Mouse (Mus musculus) R1 (cell line): ENCODE measurements around the gene Cacng6.

Experiments used
- DNase-seq: peaks from one replicate; pipeline ENCODE4 v3.0.0-alpha.2; 2018; ENCODE audit warnings: low read depth, low spot score

The Cacng6 gene

GRCm38 (mm10) chr7:3420466-3420865, 3.5 kb upstream of the Cacng6 start:
- DNase-seq: peak; percentile 74

- no peak for DNase-seq
These were observed 2.7 kb upstream of the Cacng6 start for GRCm38 (mm10) chr7:3421297-3421696.

- no peak for DNase-seq
These were observed 1.9 kb upstream of the Cacng6 start for GRCm38 (mm10) chr7:3422051-3422450.

DNA sequence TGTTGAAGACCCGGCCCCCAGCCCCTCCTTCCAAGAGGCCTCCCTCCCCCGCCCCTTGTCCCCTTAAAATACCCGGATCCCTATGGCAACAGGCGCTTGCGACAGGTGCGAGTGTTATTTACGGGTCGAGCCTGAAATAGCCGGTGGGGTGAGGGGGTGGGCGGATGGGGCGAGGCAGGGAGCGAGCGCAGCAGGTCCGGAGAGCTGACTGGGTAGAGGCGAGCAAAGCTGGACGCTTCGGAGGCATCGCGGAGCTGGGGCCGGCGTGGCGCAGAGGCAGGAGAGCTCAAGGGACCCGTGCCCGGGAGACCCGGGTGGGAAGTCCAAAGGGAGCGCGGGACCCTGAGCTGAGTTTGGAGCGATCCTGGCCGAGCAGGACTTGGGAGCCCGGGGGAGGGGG, 565 bp upstream of the Cacng6 start:
- peak; percentile 93 for DNase-seq

DNA sequence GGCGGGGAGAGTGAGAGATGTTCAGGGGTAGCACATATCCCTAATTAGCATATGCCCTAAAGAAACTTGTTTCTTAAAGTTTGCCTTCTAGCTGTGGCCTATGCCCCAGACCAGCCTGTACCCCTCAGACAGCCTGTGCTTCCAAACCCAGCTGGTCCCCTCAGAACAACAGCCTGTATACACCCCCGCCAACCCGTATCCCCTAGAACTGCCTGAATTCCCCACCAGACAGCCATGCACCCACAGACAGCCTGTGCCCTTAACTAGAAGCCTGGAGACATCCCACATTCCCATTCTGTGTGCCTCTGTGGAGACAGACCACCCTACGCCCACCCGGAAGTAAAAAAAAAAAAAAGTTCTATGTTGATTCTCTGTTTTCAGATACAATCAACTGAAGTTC, 1.1 kb downstream of the Cacng6 start:
- no peak for DNase-seq

DNA sequence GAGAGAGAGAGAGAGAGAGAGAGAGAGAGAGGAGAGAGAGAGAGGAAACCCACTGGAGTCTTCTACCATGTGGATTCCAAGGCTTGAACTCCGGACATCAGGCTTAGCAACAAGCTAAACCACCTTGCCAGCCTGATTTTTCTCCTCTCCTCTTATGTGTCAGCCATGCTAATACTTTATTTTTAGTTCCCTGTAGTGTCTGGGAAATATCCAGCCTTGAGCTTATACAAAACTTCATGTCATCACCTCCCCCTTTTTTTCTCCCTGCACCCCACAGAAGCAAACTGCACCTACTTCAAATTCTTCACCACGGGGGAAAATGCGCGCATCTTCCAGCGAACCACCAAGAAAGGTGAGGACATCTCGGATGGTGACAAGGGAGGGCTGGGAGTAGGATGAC, 6.2 kb downstream of the Cacng6 start:
- no peak for DNase-seq

- no peak for DNase-seq
These were observed 8.1 kb downstream of the Cacng6 start for GRCm38 (mm10) chr7:3432066-3432465.

- DNase-seq: no peak
These were observed 13.9 kb downstream of the Cacng6 start for GRCm38 (mm10) chr7:3437941-3438340.

DNA sequence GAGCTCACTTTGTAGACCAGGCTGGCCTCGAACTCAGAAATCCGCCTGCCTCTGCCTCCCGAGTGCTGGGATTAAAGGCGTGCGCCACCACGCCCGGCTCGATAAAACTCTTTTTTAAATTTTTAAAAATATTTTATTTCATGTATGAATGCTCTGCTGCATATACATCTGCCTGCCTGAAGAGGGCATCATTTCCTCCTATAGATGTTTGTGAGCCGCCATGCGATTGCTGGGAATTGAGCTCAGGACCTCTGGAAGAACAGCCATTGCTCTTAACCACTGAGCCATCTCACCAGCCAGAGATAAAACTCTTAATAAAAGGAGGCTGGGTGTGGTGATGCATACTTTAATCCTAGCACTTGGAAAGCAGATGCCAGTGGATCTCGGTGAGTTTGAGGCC, 16.0 kb downstream of the Cacng6 start:
- peak; percentile 68 for DNase-seq

DNA sequence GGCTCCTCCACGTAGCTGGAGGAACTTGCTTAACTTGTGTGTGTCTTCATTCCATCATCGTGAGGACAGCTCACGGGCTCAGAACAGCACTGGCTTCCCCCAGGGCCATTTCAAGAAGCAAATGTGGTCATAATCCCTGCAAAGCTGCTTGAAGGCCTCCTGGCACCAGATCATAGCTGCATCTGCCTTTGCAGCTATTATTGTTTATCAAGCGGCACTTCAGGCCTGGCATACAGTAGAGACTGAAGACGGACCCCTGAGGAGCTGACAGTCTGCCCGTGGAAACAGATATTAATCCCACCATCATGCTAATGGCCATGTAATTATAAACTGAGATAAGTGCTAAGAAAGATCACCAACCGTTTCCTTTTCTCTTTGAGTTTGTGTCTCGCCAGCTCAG, 16.5 kb downstream of the Cacng6 start:
- no peak for DNase-seq

GRCm38 (mm10) chr7:3442476-3443062, 18.6 kb downstream of the Cacng6 start:
- no peak for DNase-seq

GRCm38 (mm10) chr7:3444678-3445077, 20.7 kb downstream of the Cacng6 start:
- DNase-seq: no peak

- DNase-seq: no peak
These were observed 22.6 kb downstream of the Cacng6 start for GRCm38 (mm10) chr7:3446584-3446983.

GRCm38 (mm10) chr7:3447026-3447425, 23.0 kb downstream of the Cacng6 start:
- peak; percentile 34 for DNase-seq

DNA sequence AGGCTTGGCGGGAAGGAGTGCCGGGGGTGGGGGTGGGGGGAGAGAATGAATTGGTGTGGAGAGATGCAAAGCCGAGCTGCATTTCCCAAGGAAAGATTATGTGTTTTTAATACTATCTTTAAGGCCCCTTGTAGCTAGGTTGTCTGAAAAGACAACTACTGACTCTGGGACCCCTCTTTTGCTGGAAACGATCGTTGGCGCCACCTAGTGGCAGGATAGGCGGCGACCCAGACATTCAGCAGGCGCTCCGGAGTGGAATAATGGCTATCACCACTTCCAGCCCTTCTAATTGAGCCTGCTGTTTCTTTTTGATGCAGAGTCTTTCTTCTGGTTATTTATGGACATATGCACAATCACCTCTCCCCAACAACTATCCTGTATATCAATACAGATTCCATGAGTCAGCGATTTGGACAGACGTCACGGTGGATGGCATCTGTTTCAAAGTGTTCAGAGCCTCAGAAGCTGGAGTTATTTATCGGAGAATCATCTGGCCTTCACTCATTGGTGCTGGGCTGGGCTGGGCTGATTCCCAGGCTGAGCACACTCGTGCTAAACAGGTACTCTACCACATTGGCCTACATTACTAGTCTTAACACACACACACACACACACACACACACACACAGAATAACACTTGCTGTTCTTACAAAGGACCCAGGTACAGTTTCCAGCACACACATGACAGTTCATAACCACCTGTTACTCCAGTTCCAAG, 24.9 kb downstream of the Cacng6 start:
- DNase-seq: peak; percentile 77

- DNase-seq: no peak
These were observed 26.7 kb downstream of the Cacng6 start for GRCm38 (mm10) chr7:3450671-3451070.

DNA sequence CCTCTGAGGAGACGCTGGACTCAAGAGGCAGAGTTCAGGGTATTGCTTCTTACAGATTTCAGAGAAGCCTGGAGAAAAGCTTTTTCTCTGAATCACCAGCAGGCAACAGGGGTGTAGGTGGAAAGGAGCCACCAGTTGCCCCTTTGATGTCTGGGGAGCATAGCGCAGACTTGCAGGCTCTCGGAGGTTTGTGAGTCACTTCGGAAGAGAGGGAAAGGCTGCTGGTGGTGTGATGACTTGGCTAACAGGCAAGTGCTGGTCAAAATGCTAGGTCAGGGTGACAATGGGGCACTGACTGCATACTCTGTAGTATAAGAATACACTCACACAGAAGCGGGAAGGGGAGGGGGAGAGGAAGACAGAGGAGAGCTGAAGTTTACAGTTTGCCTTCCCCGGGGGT, 27.2 kb downstream of the Cacng6 start:
- DNase-seq: no peak

DNA sequence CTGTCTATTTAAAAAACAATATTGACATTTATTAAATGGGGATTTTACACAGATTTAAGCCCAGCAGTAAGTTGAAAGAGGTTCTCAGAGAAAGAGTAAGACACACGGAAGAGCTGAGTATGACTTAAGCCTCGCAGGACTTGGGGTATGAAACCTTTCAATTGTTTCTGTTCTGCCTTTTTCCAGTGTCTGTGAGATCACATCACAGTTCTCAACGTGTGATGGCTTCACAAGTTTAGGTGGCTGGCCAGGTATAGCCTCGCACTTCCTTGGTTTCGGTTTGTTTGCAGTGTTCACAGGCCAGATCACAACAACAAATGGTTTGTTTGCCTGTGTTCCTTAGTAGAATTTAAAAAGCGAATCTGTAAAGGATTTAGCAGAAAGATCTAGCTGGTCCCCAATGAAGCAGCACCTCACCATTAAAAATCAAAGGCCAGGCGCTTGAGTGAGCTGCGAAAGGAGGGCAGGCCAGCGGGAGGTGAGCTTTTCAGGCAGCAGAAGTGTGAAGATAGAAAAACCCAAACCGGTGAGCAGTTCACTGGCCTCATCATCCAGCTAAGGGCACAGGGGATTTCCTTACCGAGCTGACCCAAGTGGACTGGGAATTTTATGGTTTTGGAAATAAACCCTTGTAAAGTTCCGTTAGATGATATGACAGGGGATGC, 29.0 kb downstream of the Cacng6 start:
- DNase-seq: no peak

DNA sequence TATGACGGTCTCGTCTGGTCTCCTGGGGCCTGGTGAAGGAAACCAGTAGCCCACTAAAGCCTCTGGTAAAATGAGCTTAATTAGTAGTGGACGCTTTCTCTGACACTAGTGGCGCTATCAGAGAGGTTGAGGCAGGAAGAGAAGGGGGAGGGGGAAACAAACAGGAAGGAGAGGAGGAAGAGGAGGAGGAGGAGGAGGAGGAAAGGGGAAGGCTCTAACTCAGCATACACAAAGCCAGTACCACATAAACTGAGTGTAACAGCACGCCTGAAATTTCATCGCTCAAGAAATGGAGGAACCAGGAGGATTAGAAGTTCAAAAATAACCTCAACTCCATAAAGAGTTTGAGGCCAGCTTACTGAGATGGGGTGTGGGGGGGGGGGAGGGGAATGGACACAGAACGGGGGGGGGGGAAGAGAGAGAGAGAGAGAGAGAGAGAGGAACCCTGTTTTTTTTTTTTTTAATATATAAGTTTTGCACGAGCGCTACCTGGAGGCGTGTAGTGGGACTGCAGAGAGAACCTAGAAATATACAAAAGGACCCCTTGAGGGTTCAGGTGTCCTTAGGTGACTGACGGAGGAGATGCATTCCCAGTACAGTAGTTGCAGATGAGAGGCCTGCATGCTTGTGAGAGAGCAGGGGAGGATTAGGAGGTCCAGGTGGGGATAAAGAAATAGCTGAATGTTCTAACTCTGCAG, 29.6 kb downstream of the Cacng6 start:
- DNase-seq: peak; percentile 33

DNA sequence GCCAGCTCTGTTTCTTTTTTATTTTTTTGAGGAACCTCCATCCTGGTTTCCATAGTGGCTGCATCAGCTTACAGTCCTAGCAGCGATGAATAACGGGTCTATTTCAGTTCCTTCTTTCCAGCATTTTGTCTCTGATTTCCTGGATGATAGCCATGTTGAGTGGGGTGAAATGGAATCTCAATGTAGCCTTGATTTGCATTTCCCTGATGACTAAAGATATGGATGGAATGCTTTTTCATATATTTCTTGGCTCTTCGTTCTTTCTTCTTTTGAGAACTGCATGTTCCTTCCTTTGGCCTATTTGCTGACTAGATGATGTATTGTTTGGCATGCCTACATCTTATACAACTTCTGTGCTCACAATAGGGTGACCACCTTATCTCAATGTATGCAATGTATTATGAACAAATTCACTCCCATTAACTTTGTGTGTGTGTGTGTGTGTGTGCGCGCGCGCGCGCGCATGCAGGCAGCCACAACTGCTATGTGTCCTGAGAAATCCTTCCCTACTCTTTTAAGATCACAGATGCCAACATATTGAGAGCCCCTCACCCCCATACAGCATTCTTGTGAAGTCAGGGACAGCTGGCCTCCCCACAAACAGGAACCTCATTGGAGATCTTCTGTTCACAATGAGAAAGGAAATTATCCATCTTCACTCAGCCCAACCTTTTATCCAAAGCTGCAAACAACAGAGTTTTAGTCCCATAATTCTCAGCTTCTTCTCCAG, 33.3 kb downstream of the Cacng6 start:
- no peak for DNase-seq

- no peak for DNase-seq
These were observed 33.8 kb downstream of the Cacng6 start for GRCm38 (mm10) chr7:3457841-3458217.

DNA sequence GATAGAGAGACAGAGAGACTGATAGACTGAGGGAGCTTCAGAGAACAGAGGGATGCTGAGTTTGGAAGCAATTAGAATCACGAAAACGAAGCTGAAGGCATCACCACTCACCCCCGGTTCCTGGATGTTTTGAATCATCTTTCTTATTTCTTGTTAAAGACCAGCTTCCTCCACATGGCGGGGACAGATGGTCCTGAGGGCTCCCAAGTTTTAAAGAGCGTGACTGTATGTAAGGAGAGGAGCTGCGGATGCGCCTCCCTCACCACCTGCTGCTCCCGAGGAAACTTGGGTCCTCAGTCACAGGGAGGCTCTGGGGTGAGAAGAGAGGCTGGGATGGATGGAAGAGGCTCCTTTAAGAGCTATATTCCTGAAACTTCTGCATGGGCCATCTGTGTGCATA, 36.3 kb downstream of the Cacng6 start:
- no peak for DNase-seq
